Mouse (Mus musculus) brain, embryonic 14.5 days (tissue): Measurements from ENCODE around the gene Actg2.

Experiments used
- CTCF ChIP-seq: fragments of 200-500 bp; IDR thresholded peaks from 2 replicates; pipeline ENCODE4 v1.5.1; 2012; ENCODE audit warnings: inconsistent platforms, mild to moderate bottlenecking, moderate library complexity, borderline replicate concordance; ENCODE audit not compliant: insufficient read depth, insufficient read length; ENCODE audit errors: extremely low read depth
- POLR2A ChIP-seq: fragments of 200-500 bp; IDR thresholded peaks from 2 replicates; pipeline ENCODE4 v1.6.1; 2012; ENCODE audit warnings: mild to moderate bottlenecking, inconsistent platforms, borderline replicate concordance; ENCODE audit not compliant: poor library complexity, insufficient read depth, insufficient read length, severe bottlenecking; ENCODE audit errors: extremely low read depth

DNA sequence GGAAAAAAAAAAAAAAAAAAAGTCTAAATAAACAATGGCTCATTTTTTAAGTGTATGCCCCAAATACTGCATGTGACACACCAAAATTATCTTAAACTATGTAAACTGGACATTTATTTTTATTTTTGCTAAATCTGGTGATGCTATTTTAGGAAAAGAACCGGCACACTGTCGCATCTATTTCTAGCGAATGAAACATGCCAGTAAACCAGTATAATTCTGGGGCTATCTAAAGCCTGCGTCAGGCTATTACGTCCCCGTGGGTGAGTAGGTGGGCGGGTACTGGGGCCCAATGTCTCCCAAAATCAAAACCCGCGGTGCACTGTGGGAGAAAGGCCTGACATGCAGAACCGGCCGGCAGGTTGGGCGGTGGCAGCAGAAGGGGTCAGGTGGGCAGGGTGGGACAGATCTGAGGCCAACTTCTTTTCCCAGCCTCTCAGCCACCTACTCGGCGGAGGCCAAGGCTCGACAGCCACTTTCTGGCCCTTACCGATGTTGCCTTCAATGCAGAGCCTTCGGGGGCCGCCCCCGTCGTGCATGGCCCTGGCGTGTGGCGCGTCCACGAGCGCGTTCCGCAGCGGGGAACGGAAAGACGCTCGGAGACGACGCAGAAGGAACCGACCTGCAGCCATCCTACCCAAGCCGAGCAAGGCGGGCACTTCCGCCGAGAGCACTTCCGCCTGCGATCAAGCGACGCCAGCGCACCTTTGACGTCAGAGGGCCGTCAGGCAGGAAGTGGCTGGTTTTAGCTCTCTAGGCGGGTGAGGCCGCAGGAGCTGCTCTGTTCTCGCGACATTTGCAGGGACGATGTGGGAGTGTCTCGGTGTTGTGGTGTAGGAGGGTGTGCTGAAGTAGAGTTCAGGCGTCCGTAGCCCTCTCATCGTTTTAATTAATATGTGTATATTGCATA, 29.6 kb downstream of the Actg2 start, which contains the start of gene Dguok:
- TF ChIP-seq CTCF: no peak
- TF ChIP-seq POLR2A: 0 out of 2 replicates have a peak, but pooled peaks have one; percentile 72
